Mouse (Mus musculus): Measurements from ENCODE around the gene U2af2.
A peak's percentile ranks its signal among the peaks of the same experiment; 100 is the strongest.
"Not testable (repeated sequence)": the region's sequence is repeated elsewhere in the genome, so short reads cannot be mapped to it uniquely, and the experiment has no call there.

U2af2 gene

DNA sequence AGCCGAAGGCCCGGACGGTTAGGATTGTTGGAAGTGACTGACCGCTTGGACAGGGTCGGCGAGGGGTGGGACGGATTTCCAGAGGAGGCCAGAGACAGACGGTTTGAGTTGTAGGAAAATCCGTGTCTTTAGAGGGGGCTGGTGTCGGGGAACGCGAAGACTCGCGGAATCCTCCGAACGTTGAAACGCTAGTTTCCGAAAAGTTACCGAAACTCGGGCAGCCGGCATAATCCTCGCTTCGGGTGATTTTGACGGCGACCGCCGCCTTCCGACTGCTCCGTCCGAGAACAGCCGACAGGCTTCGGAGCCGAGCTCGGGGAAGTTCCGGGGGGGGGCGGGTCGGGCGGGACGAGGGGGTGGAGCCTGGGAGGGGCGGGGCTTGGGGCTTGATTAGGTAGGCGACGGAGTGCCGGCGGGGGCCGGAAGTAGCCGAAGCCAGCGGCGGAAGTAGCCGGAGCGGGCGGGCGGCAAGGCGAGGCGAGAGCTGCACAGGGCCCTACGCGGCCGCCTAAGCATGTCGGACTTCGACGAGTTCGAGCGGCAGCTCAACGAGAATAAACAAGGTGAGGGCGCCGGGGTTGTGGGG is at the start of gene U2af2:
TSS of gene U2af2 (plus strand) at position 370 of the 586 bp plus-strand sequence.
- DNase-seq, result peak; percentile 95

DNA sequence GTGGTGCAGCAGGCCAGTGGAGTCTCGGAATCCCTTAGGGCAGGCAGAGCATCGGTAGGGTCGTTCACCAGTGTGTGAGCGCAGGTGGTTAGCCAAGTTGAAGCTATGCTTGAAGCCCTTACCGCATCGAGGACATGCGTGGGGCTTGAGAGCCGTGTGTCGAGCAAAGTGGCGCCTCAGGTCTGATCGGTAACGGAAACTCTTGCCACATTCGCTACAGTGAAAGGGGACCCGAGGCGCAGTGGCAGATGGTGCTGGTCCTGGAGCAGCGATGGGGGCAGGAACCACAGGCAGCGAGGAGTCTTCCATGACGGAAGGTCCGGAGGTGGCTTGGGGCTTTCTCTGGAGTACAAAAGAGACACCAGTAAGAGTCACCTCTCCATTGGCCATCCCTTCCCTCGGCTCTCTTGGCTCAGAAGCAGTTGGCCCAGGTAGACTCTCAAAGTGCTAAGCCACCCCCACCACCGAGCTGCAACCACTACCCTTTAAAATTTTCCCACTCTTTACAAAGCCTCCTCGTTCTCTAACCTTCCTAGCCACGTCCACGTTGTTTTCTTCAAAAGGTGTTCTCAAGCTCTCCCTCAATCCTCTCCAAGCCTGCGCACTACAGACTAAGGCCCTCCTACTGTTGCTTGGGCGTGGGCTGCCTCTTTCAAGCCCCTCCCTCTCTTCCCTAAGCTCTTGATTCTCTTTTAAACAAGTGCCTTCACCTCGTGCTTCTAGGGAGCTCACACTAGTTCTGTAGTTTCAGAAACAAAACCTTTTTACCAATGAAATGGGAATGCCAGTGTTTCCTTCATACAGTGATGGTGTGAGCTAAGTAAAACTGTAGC is 49.0 kb upstream of the U2af2 start:
- no peak for DNase-seq

DNA sequence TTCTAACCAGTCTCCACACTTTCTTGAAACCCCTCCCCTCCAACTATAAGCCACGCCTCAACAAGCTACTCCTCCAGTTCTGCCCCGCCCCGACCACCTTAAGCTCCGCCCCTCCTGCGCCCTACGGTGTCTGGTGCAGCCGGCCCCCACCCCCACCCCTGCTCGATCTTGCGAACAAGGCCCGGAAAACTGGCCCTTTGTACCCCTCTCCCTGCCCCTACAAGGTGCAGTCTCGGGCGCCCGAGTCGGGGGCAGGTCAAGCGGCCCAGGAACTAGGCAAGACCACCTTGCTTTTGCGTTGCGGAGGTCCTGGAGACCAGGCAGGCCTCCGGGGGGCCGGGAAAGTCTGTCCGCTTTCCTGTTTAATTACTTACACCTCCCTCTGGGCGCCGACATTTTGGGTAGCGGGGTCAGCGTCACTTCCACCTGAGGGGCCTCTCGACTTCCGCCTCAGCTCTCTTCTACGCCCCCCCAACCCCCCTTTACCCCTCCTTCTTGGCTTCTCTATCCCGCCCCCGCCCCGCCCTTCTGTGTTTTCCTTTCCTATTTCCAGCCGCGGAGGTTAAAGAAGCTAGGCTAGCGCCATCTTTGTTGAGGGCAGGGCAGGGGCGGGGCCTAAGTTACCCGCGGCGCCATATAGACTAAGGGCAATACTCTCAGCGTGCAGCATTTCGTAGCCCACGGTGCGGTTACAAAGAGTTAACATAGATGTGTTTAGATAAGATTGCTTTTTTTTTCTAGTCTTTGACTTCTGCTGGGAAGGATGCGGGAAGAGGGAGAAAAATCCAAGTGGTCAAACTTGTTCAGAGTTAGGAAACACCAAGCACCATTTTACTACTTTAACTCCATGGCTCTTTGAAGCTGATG is 47.5 kb upstream of the U2af2 start, which contains the start of the genes Zfp524 and Fiz1:
TSS of gene Zfp524 (plus strand) at position 165 of the 867 bp plus-strand sequence.
TSS of gene Fiz1 (minus strand) at position 447 of the 867 bp plus-strand sequence.
- peak; percentile 99 for DNase-seq

DNA sequence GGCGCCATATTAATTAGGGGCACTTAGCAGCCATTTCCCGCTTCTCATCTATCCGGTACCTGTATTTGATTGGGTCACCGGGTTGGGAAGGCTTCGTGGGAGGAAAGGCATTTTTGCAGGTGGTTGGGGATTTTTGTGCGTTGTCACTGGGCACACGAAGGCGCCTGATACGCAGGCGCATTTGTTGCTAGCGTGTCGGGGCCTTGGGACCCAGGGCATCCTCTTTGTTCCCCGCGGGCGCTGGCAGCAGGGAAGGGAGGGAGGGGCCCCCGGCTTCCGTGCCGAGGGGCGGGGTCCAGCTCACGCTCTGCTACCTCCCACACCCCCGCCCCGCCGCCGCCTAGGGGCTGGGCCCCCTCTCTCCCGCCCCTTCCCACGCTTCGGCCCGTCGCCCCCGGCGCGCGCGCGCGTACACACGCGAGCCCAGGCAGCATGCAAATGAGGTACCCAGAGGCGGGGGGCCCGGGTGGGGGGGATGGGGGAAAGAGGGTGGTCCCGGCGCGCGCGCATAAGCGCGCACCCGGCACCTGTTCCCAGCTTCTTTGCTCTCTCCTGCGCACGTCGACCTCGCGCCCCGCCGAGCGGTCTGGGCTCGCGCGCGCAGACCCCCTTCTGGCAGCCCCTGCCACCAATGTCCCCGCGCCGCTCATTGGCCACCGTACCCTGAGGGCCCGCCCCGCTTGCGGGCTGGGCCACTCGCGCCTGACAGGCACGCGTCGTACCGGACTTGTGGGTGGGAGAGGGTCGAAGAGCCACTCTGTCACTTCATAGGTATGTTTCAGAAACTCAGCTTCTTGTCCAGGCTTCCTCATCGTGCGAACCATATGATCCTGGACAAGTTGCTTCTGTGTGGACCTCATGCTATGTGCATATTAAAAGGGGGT is 46.6 kb upstream of the U2af2 start, which contains the start of gene Gm44973:
TSS of gene Gm44973 (plus strand) at position 379 of the 884 bp plus-strand sequence.
- DNase-seq, result peak; percentile 98

DNA sequence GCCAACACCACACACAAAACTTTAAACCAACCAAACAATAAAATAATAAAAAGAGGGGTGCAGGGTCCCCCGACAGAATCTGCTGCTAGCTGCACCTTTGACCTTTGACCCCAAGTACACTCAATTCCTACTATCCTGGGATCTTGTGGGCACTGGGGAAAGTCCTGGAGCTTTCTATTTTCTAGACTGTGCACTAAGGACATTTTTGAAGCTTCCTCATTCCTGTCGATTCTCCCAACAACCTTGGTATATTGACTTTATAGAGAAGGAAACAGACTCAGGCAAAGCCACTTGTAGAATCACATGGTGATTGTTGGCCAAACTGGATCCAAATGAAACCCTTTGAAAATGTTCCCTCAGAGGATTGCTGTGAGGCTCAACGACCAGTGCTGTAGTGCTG is 45.9 kb upstream of the U2af2 start:
- DNase-seq, result no peak

DNA sequence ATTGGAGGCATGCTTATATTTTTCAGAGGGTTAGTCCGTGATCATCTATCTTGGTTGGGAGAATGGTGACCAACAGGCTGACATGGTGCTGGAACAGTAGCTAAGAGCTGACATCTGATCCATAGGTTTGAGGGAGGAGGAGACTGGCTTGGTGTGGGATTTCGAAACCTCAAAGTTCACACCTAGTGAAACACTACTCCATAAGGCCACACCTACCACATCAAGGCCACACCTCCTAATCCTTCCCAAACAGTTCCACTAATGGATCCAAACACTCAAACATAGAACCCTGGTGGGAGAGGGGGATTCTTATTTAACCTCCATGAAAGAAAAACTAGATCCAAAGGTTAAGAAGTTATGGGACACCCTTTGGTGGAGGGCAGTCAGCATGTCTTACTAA is 45.0 kb upstream of the U2af2 start:
- DNase-seq, result no peak

DNA sequence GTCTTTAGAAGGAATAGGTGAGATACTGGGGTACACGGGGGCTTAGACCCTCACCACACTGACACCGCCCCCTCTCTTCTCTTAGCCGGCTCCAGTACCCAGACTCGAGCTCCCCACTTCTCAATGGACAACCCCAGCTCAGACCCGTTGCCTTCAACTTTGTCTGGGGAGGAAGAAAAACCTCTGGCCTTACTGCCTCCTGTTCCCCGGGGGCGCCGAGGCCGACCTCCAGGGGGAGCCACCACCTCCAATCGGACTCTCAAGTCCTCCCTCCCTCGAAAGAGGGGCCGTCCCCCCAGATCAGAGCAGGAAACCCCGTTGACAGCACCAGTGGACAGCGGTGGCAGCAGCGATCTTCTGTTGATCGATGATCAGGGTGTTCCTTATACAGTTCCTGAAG is 44.6 kb upstream of the U2af2 start:
- no peak for DNase-seq

DNA sequence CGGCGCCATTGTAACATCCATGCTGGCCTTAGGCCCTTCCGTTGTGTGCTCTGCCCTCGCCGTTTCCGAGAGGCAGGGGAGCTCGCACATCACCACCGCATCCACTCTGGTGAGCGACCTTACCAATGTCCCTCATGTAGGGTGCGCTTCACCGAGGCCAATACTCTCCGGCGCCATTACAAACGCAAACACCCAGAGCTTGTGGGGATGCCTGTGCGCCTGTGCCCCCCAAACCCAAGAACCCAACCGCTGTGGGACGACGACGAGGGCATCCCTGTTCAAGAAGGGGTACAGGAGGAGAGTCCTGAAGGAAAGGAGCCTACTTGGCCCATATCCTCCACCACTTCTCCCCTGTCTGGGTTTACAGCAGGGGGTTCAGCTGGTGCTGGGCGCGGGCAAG is 44.0 kb upstream of the U2af2 start:
- no peak for DNase-seq

DNA sequence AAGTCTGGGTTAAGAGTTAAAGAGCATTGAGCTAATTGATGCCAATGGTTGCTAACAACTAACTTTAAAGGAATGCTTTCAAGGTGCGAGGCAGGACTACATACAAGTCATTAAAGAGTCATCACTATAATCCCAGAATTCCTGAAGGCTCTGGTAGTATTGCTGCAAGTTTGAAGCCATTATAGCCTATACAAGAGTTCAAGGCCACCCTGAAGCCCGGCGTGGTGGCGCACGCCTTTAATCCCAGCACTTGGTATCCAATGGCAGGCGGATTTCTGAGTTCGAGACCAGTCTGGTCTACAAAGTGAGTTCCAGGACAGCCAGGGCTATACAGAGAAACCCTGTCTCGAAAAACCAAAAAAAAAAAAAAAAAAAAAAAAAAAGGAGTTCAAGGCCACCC is 42.4 kb upstream of the U2af2 start:
- DNase-seq, result not testable (repeated sequence)

DNA sequence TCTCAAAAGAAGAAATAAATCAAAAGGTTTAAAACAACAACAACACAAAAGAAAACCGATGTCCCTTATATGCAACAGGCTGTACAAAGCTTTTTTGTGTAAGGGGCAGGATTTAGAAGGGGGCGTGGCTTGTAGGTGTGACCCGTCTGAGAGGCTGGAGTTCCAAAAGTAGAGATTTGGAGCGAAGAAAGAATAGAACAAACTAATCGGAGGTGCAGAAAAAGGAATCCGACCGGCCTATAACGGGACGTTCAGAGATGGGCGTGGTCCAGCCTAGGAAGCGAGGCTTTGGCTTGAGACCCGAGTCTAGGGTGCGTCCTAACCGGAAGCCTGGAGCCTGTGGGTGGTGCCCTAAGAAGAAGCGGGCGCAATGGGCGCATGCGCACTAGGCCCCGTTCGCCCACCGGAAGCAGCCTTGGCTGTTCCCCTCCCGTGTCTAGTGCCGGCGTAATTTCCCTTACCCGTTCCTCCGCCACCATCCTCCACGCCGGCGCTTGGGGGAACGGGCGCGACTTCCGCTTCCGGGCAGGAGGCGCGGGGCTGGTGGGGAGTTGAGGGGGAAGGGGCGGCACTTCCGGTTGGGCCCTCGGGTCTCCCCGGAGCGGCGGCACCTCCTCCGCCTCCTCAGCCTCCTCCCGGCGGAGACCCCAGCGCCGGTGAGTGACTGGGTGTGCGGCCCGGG is 41.8 kb upstream of the U2af2 start, which contains the start of the genes Zfp865 and Ccdc106:
TSS of gene Zfp865 (plus strand) at position 377 of the 682 bp plus-strand sequence.
TSS of gene Ccdc106 (plus strand) at position 554 of the 682 bp plus-strand sequence.
- peak; percentile 99 for DNase-seq

DNA sequence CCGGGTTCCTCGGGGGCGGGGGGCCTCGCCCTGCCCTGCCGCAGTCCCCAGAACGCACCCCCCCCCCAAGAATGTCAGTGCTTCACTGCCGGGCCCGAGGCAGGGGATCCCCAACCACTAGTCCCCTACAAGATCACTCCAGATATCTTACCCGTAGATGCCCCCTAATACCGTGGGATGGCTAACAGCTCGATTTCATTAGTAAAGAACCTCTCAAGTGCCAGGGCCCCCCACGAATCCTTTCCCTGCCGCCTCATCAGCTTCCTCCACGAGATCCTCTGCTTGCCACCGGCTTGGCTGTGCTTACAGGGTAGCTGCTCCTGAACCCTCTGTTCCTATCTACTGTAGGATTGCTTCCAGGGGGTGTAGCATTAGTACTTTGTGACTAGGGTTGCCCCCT is 41.3 kb upstream of the U2af2 start:
- no peak for DNase-seq

DNA sequence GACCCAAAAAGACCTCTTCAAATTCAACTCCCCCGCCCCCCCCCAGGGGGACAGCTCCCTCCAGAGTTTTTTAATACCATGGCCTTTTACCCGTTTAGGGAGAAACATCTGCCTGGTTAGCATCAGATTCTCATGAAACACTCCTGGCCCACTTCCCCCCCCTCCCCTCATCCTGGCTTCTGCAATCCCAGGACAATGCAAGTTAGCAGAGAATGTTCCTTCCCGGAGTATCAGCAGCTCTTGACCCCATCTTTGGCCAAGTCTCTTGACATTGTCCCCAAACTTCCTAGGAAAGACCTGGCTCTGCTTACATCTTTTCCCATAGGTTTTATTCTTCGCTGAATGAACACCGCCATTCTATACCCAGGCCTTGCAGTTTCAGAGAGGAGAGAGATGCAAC is 40.7 kb upstream of the U2af2 start:
- DNase-seq, result no peak

DNA sequence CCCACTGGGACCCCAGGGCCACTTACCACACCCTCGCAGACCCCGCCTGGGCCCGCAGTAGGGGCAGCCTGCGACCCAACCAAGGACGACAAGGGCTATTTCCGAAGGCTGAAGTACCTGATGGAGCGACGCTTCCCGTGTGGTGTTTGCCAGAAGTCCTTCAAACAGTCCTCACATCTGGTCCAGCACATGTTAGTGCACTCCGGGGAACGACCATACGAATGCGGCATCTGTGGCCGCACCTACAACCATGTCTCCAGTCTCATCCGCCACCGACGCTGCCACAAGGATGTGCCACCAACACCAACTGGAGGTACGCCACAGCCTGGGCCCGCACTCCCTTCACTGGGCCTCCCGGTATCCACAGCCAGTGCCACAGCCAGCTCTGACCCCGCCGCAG is 32.4 kb upstream of the U2af2 start:
- DNase-seq, result no peak

DNA sequence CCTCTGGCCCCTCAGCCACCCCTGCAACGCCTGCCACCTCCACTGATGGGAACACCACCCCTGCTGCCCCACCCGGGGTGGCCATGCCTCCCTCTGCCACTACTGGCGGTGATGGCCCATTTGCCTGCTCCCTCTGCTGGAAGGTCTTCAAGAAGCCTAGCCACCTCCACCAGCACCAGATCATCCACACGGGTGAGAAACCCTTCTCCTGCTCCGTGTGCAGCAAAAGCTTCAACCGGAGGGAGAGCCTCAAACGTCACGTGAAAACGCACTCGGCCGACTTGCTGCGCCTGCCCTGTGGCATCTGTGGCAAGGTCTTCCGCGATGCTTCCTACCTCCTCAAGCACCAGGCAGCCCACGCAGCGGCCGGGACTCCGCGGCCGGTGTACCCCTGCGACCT is 32.0 kb upstream of the U2af2 start:
- DNase-seq, result no peak

DNA sequence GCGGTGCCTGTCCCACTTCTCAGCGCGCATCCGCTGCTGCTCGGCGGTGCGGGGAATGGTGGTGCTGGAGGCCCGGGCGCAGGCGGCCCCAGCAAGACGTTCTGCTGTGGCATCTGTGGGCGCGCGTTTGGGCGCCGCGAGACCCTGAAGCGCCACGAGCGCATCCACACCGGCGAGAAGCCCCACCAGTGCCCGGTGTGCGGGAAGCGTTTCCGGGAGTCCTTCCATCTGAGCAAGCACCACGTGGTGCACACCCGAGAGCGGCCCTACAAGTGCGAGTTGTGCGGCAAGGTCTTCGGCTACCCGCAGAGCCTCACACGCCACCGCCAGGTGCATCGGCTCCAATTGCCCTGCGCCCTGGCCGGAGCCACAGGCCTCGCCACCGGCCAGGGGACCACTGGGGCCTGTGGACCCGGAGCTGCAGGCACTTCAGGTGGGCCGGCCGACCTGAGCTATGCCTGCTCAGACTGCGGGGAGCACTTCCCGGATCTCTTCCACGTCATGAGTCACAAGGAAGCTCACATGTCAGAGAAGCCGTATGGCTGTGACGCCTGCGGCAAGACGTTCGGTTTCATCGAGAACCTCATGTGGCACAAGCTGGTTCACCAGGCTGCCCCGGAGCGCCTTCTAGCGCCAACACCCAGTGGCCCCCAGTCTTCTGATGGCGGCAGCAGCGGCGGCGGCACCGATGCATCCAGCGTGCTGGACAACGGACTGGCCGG is 31.2 kb upstream of the U2af2 start:
- DNase-seq, result no peak

DNA sequence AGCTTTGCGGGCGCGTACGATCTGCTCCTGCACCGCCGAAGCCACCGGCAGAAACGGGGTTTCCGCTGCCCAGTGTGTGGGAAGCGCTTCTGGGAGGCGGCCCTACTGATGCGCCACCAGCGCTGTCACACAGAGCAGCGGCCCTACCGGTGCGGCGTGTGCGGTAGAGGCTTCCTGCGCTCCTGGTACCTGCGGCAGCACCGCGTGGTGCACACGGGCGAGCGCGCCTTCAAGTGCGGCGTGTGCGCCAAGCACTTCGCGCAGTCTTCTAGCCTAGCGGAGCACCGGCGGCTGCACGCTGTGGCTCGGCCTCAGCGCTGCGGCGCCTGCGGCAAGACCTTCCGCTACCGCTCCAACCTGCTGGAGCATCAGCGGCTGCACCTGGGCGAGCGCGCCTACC is 30.4 kb upstream of the U2af2 start:
- no peak for DNase-seq

DNA sequence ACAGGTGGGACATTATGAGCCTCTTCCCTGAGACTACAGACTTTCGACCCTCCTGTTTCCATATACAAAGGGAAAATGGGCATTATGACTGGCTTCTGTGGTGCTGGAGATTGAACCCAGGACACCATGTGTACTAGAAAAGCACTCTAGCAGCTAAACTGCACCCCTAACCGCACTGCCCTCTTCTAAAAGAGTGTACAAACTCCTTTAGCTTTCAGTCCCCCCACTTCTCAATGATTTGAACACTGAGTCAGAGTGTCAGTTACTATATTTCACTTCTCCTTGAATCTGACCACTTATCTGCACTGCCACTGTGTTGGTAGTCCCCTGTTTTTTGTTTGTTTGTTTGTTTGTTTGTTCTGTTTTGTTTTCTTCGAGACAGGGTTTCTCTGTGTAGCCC is 28.1 kb upstream of the U2af2 start, which contains the start of gene 4632433K11Rik:
TSS of gene 4632433K11Rik (plus strand) at position 301 of the 400 bp plus-strand sequence.
- DNase-seq, result no peak

DNA sequence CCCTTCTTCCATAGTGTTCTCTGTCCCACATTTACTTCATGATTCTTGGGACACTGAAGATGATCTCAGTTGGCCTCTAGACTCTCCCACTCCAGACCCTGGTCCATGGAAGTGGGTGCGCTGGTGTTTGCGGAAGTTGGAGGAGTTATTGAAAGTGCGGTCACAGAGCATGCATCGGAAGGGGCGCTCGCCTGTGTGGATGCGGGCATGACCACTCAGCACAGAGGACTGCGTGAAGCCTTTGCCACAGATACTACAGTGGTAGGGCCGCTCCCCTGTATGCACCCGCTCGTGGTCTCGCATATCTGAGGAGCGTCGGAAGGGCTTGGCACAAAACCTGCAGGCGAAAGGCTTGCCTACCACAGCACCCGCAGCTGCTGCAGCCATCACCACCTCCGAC is 26.3 kb upstream of the U2af2 start:
- DNase-seq, result no peak

DNA sequence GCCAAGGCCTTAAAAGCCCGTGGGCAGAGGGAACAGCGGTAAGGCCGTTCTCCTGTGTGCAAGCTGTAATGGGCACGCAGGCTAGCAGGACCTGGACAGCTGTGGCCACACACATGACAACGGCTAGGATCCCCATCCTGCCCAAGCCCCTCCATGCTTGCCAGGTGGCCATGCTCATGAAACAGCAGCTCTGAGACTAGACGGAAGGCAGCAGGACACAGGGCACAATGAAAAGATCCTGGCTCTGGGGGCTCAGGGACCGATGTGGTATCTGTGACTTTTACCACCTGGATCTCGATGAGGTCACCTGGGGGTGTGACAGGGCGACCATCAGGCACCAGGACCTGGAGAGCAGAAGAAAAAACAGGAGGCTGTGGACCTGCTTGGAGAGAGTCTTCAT is 25.8 kb upstream of the U2af2 start:
- DNase-seq, result no peak

DNA sequence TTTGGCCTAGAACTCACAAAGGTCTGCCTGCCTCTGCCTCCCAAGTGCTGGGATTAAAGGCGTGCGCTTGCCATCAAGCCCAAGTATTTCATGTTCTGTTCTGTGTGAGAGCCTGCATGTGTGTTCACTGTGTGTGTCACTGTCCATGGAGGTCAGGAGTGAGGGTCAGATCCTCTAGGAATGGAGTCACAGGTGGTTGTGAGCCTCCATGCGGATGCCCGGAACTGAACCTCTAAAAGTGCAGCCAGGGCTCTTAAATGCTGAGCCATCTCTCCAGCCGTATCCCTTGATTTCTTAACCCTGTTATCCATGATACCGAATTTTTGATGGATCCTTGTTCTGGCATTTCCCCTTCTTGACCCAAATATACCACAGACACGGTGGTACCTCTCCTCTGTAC is 24.9 kb upstream of the U2af2 start:
- no peak for DNase-seq

DNA sequence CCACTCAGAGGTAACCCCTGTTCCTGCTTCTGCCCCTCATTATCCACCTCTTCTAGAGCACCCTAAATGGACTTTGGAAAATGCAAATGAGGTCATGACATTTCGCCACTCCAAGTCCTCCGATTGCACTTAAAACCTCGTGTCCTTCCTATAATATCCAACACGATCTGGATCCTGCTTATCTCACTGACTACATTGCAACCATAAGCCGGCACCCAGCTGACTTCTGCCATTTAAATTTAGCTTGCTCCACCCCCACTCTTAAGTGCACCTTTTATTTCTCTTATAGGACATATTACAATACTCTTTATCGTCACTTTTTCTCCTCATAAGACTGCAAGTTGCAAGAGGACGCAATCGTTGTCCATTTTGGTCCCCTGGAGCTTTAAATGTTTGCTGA is 24.5 kb upstream of the U2af2 start:
- no peak for DNase-seq
